Mouse (Mus musculus) spleen, adult 2 months (tissue): Measurements from ENCODE around the gene Cd83.

Experiments used
- CTCF ChIP-seq: fragments of 200-500 bp; IDR thresholded peaks from 2 replicates; pipeline ENCODE4 v1.5.1; 2011; ENCODE audit warnings: mild to moderate bottlenecking, inconsistent platforms; ENCODE audit not compliant: insufficient read depth, insufficient read length, insufficient replicate concordance; ENCODE audit errors: extremely low read depth
- POLR2A ChIP-seq: fragments of 200-500 bp; IDR thresholded peaks from 2 replicates; pipeline ENCODE4 v1.6.1; 2011; ENCODE audit warnings: low read depth, low read length, inconsistent platforms

GRCm38 (mm10) chr13:43786171-43786795, 1.7 kb downstream of the Cd83 start:
- TF ChIP-seq CTCF = no peak
- TF ChIP-seq POLR2A = no peak
